Mouse (Mus musculus): ENCODE results near the gene Dck.
"Not testable (repeated sequence)": the region's sequence is repeated elsewhere in the genome, so short reads cannot be mapped to it uniquely, and the experiment has no call there.

Gene Dck

GRCm38 (mm10) chr5:88764987-88765481 lies at the start of gene Dck:
Gene Dck, plus strand, starts transcription at chr5:88764996.
- peak; percentile 99 for DNase-seq (ENCODE audit: low spot score)

- DNase-seq (ENCODE audit: low spot score), result no peak
Measured at GRCm38 (mm10) chr5:88716983-88717382, 47.8 kb upstream of the Dck start.

DNA sequence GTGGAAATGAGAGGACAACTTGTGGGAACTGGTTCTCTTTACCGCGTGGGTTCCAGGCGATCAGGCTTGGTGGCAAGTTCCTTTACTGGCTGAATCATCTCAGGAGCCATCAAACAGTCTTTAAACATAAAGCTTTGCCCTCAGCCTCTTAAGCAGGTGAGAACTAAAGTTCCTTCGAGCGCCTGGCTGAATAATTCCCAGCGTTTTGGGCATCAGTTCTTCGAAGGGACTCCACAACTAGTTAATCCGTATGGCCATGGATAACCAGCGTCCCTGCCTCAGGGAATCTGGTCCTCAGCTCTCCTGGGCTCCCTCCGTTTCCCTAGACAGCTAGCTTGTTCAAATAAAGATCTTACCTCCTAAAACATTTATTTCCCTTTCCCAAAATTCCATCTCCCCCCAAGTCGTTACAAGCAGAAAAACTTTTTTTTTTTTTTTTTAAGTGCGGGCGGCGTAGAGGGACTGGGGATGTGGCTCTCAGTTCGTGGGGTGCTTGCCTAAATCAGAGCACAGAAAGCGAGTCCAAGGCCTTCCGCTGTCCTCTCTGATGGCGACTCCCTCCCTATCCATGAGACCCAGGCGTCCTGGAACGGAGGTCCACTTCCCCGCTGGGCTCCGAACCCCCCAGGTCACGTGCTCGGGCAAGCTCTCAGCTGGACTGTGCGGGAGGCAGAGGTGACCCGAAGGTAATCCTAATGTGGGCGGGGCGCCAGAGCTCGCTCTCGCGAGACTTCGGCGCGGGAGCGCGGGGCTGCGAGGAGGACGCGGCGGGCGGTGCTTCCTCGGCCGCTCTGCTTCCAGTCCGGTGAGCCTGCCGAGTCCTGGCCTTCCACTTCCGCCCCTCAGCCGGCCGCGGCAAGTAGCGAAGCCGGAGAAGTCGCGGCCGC lies 44.4 kb upstream of the Dck start, which contains the start of gene Mob1b:
Gene Mob1b, plus strand, starts transcription at position 740 of the 887 bp plus-strand sequence.
- DNase-seq (ENCODE audit: low spot score), result peak; percentile 99

GRCm38 (mm10) chr5:88721003-88721475 lies 43.8 kb upstream of the Dck start:
- DNase-seq (ENCODE audit: low spot score), result no peak

DNA sequence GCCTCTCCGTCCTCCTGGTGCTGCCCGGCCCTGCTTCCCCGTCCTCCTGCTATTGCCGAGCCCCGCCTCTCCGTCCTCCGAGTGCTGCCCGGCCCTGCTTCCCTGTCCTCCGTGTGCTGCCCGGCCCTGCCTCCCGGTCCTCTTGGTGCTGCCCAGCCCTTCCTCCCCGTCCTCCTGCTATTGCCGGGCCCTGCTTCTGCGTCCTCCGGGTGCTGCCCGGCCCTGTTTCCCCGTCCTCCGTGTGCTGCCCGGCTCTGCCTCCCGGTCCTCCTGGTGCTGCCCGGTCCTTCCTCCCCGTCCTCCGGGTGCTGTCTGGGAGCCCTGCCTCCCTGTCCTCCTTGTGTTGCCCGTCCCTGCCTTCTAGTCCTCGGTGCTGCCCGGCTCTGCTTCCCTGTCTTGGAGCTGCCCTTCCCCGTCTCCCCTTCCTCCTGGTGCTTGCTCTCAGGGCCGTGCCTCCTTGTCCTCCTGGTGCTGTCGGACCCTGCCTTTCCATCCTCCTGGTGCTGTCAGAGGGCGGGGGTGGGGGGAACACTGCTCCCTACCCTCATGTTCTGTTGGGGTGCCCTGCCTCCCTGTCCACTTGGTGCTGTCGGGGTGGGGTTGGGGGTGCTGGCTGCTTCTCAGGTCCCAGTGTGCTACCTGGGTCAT lies 43.1 kb upstream of the Dck start:
- peak; percentile 35 for DNase-seq (ENCODE audit: low spot score)

GRCm38 (mm10) chr5:88722213-88722600 lies 42.6 kb upstream of the Dck start:
- DNase-seq (ENCODE audit: low spot score), result peak; percentile 15

GRCm38 (mm10) chr5:88724030-88724429 lies 40.8 kb upstream of the Dck start:
- DNase-seq (ENCODE audit: low spot score), result no peak

GRCm38 (mm10) chr5:88727593-88728144 lies 37.1 kb upstream of the Dck start:
- DNase-seq (ENCODE audit: low spot score), result no peak

- DNase-seq (ENCODE audit: low spot score), result no peak
Measured at GRCm38 (mm10) chr5:88734786-88735185, 30.0 kb upstream of the Dck start.

- DNase-seq (ENCODE audit: low spot score), result not testable (repeated sequence)
Measured at GRCm38 (mm10) chr5:88741065-88741464, 23.7 kb upstream of the Dck start.

DNA sequence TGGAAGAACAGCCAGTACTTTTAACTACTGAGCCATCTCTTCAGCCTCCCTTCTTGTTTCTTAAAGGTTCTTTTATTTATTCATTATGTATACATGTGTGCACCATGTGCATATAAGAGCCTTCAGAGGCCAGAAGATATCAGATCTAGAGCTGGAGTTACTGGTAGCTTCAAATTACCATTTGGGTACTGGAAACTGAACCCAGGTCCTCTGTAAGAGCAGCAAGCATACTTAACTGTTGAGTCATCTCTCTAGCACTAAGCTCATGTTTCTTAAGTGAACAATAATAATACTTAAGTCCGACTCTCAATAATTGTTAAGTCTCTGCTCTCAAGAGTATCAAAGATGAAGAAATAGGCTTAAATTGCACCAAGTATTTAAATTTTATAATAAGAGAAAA lies 17.0 kb upstream of the Dck start:
- no peak for DNase-seq (ENCODE audit: low spot score)

DNA sequence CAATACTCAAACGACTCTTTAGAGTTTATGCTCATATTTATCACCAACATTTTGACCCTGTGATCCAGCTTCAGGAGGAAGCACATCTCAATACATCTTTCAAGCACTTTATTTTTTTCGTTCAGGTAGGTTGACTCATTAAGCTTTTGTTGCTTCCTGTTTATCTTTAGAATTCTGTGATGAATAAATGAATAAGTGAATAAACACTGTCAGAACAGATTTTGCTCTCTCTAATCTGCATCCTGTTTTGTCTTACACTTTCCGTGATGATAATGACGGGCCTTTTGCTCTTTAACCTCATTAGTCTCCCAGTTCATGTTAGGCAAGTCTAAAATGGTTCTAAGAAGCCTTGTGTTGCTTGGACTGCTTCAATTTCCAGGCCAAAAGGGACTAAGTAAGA lies 11.6 kb upstream of the Dck start:
- no peak for DNase-seq (ENCODE audit: low spot score)

DNA sequence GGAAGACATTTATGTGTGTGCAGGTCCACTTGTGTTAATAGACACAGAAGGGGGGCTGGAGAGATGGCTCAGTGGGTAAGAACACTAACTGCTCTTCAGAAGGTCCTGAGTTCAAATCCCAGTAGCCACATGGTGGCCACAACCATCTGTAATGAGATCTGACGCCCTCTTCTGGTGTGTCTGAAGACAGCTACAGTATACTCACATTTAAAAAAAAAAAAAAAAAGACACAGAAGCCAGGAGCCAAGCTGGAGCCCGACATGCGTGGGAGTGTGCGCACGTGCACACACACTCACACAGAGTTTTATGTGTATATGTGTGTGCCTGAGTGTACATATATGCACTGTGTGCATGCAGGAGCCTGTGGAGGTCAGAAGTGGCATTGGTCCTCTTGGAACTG lies 2.2 kb upstream of the Dck start:
- DNase-seq (ENCODE audit: low spot score), result no peak

- no peak for DNase-seq (ENCODE audit: low spot score)
Measured at GRCm38 (mm10) chr5:88764430-88764986, 288 bp upstream of the Dck start.

DNA sequence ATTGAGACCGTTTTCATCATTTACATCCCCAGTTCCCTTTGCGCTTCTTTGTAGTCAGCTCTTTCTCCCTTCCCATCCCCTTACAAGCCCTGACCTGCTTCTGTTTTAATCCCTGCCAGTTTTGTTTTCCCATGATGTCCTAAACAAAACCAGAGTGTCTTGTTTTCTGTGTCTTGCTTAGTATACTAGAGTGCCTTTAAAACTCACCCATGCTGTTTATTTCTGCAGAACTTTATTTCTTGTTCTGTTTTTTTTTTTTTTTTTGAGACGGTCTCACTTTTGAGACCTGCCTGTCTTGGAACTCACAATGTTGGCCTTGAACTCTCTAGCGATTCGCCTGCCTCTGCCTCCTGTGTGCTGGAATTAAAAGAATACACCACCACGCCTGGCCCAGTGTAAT lies 791 bp downstream of the Dck start:
- no peak for DNase-seq (ENCODE audit: low spot score)

DNA sequence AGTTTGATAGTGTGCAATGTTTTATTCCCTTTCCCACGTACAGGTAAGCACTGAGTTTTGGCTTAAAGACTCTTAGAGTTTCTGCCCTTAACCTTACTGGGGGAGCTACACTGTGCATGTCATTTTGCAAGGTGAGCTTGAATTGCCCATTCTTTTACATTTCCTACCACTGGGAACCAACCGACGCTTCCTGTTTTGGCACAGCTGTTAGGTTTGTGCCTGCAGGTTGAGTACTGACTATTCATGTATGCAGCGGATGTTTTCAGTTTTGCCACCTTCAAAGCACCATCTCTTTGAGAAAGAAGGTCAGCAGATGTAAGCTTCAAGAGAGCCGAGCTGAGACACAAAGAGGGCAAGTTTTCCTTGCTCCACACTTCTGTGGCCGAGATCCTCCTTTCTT lies 1.3 kb downstream of the Dck start:
- DNase-seq (ENCODE audit: low spot score), result no peak

GRCm38 (mm10) chr5:88766863-88767262 lies 2.1 kb downstream of the Dck start:
- no peak for DNase-seq (ENCODE audit: low spot score)

GRCm38 (mm10) chr5:88768201-88768600 lies 3.4 kb downstream of the Dck start:
- DNase-seq (ENCODE audit: low spot score), result no peak

GRCm38 (mm10) chr5:88782072-88782765 lies 17.4 kb downstream of the Dck start:
- DNase-seq (ENCODE audit: low spot score), result no peak

GRCm38 (mm10) chr5:88785059-88785458 lies 20.3 kb downstream of the Dck start:
- no peak for DNase-seq (ENCODE audit: low spot score)

DNA sequence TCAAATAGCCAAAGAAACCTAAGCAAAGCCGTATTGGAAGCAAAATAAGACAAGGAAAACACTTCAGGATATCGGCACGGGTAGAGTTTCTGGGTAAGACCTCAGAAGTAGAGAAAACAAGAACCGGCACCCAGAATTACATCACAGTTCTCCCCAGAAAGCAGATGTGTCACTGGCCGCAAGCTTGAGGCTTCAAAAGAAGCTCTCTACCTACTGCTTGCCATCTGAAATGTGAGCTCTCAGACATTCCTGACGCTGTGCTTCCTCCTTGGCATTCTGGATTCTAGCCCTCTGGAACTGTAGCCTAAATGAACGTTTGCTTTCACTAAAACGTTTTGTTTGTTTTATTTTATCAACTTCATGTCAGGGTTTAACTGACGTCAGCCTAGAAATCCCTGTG lies 25.9 kb downstream of the Dck start:
- DNase-seq (ENCODE audit: low spot score), result no peak
